Mouse (Mus musculus): ENCODE data around the gene Gm21953.
"Not testable (repeated sequence)": the region's sequence is repeated elsewhere in the genome, so short reads cannot be mapped to it uniquely, and the experiment has no call there.

Gene Gm21953

GRCm38 (mm10) chr4:42293967-42294366 is at the start of gene Gm21953:
Gene Gm21953 (plus strand): TSS chr4:42294267.
- DNase-seq (ENCODE audit: low spot score), result not testable (repeated sequence)

- DNase-seq (ENCODE audit: low spot score), result not testable (repeated sequence)
Measured at GRCm38 (mm10) chr4:42255467-42255866, 38.6 kb upstream of the Gm21953 start, which contains the start of gene Ccl21b. Gene Ccl21b (plus strand): TSS chr4:42255767.

- not testable (repeated sequence) for DNase-seq (ENCODE audit: low spot score)
Measured at GRCm38 (mm10) chr4:42318034-42318433, 24.0 kb downstream of the Gm21953 start, which contains the start of gene Fam205a3. Gene Fam205a3 (plus strand): TSS chr4:42318334.

All from urinary bladder, postnatal 14 days (tissue).